Mouse (Mus musculus) ES-E14 (cell line): ENCODE data around the gene Mapkap1.

Experiments
- MAFK ChIP-seq: IDR thresholded peaks from 2 replicates; pipeline ENCODE4 v1.6.1; 2014; ENCODE audit warnings: mild to moderate bottlenecking, low read depth, low read length, inconsistent platforms; ENCODE audit not compliant: insufficient read depth
- ZC3H11A ChIP-seq: IDR thresholded peaks from 2 replicates; pipeline ENCODE4 v1.6.1; 2012; ENCODE audit warnings: low read depth, mild to moderate bottlenecking, inconsistent platforms, low read length, borderline replicate concordance
- ZNF384 ChIP-seq: IDR thresholded peaks from 2 replicates; pipeline ENCODE4 v1.6.1; 2012; ENCODE audit warnings: low read depth, low read length, inconsistent platforms

- no peak for TF ChIP-seq MAFK
- no peak for TF ChIP-seq ZNF384
- TF ChIP-seq ZC3H11A = no peak
Observed at GRCm38 (mm10) chr2:34602896-34603295, 196.3 kb downstream of the Mapkap1 start.
